Mouse (Mus musculus): ENCODE data around the gene Arg2. TPM values are rescaled to one million over a fixed set of nuclear protein-coding genes. Genes with fewer than 3 reads are reported as not detected.

The Arg2 gene
- polyA plus RNA-seq, 1 experiment from 2014 or later: 2.2 TPM

GRCm38 (mm10) chr12:79134676-79135075, 4.1 kb downstream of the Arg2 start:
- Histone ChIP-seq H3K27me3 (ENCODE audit: control insufficient read depth, insufficient read depth, low read length) (peaks cover 2% of the 10 kb centered on the region; the same call in 1 of the 2 replicates), H3K4me3 (ENCODE audit: low read depth, low read length) (no peak overlapping the region), H3K4me1 (replicated peaks; ENCODE audit: control insufficient read depth, insufficient read depth) (no peaks in the 10 kb centered on the region), H3K4me2 (replicated peaks; ENCODE audit: low read depth) (no peak overlapping the region), H3K9me3 (ENCODE audit: control insufficient read depth, low read length) (no peaks in the 10 kb centered on the region), H3K9ac (ENCODE audit: low read length) (no peak overlapping the region), H3K27ac (replicated peaks) (no peak overlapping the region), H3K36me3 (ENCODE audit: control insufficient read depth, insufficient read depth, low read length) (no peaks in the 10 kb centered on the region)
- no peak for TF ChIP-seq CTCF (IDR thresholded peaks at IDR 0.05; ENCODE audit: low read depth)
- TF ChIP-seq EP300 (optimal IDR thresholded peaks at IDR 0.05): no peak
- 36% methylated on average over 8 of the region's 8 CpGs for WGBS
- DNase-seq (ENCODE audit: low spot score): no peak
- no peak for ATAC-seq (ENCODE audit: low FRiP score, low TSS enrichment)

GRCm38 (mm10) chr12:79135105-79135504, 4.5 kb downstream of the Arg2 start:
- 41% methylated on average over 4 of the region's 4 CpGs for WGBS
- Histone ChIP-seq H3K4me3 (ENCODE audit: low read depth, low read length) (no peak overlapping the region), H3K36me3 (ENCODE audit: control insufficient read depth, insufficient read depth, low read length) (no peaks in the 10 kb centered on the region), H3K9me3 (ENCODE audit: control insufficient read depth, low read length) (no peaks in the 10 kb centered on the region), H3K27me3 (ENCODE audit: control insufficient read depth, insufficient read depth, low read length) (peaks cover 2% of the 10 kb centered on the region; the same call in 1 of the 2 replicates), H3K9ac (ENCODE audit: low read length) (no peak overlapping the region), H3K4me1 (replicated peaks; ENCODE audit: control insufficient read depth, insufficient read depth) (no peaks in the 10 kb centered on the region), H3K4me2 (replicated peaks; ENCODE audit: low read depth) (no peak overlapping the region), H3K27ac (replicated peaks) (no peak overlapping the region)
- DNase-seq (ENCODE audit: low spot score) (no peak), ATAC-seq (ENCODE audit: low FRiP score, low TSS enrichment) (no peak)
- TF ChIP-seq CTCF (IDR thresholded peaks at IDR 0.05; ENCODE audit: low read depth) (no peak), EP300 (optimal IDR thresholded peaks at IDR 0.05) (no peak)

GRCm38 (mm10) chr12:79136949-79137348, 6.4 kb downstream of the Arg2 start:
- Histone ChIP-seq H3K9ac (ENCODE audit: low read length) (no peak overlapping the region), H3K4me2 (replicated peaks; ENCODE audit: low read depth) (no peak overlapping the region), H3K9me3 (ENCODE audit: control insufficient read depth, low read length) (no peaks in the 10 kb centered on the region), H3K4me1 (replicated peaks; ENCODE audit: control insufficient read depth, insufficient read depth) (no peaks in the 10 kb centered on the region), H3K27ac (replicated peaks) (no peak overlapping the region), H3K27me3 (ENCODE audit: control insufficient read depth, insufficient read depth, low read length) (no peaks in the 10 kb centered on the region; the same call in 1 of the 2 replicates), H3K36me3 (ENCODE audit: control insufficient read depth, insufficient read depth, low read length) (no peaks in the 10 kb centered on the region), H3K4me3 (ENCODE audit: low read depth, low read length) (no peak overlapping the region)
- no peak for DNase-seq (ENCODE audit: low spot score)
- TF ChIP-seq EP300 (optimal IDR thresholded peaks at IDR 0.05) (no peak), CTCF (IDR thresholded peaks at IDR 0.05; ENCODE audit: low read depth) (no peak)
- WGBS: 71% methylated on average over 7 of the region's 7 CpGs
- no peak for ATAC-seq (ENCODE audit: low FRiP score, low TSS enrichment)

- H3K4me2 ChIP-seq (replicated peaks; ENCODE audit: low read depth): no peak overlapping the region
- ATAC-seq (ENCODE audit: low FRiP score, low TSS enrichment) (peak; percentile 71; the same call in 1 of the 2 replicates), DNase-seq (ENCODE audit: low spot score) (no peak)
- no peaks in the 10 kb centered on the region for H3K27me3 ChIP-seq (ENCODE audit: control insufficient read depth, insufficient read depth, low read length)
- TF ChIP-seq EP300 (optimal IDR thresholded peaks at IDR 0.05): no peak
- no peak for TF ChIP-seq CTCF (IDR thresholded peaks at IDR 0.05; ENCODE audit: low read depth)
- H3K4me1 ChIP-seq (replicated peaks; ENCODE audit: control insufficient read depth, insufficient read depth): no peaks in the 10 kb centered on the region
- no peaks in the 10 kb centered on the region for H3K9me3 ChIP-seq (ENCODE audit: control insufficient read depth, low read length)
- no peak overlapping the region for H3K27ac ChIP-seq (replicated peaks)
- H3K36me3 ChIP-seq (ENCODE audit: control insufficient read depth, insufficient read depth, low read length): no peaks in the 10 kb centered on the region
- no peak overlapping the region for H3K4me3 ChIP-seq (ENCODE audit: low read depth, low read length)
- H3K9ac ChIP-seq (ENCODE audit: low read length): no peak overlapping the region
These were observed 8.4 kb downstream of the Arg2 start for GRCm38 (mm10) chr12:79138999-79139398.

- no peak overlapping the region for H3K4me3 ChIP-seq (ENCODE audit: low read depth, low read length)
- H3K36me3 ChIP-seq (ENCODE audit: control insufficient read depth, insufficient read depth, low read length): no peaks in the 10 kb centered on the region
- ATAC-seq (ENCODE audit: low FRiP score, low TSS enrichment): peak; percentile 60; the same call in 1 of the 2 replicates
- no peak overlapping the region for H3K4me2 ChIP-seq (replicated peaks; ENCODE audit: low read depth)
- H3K27ac ChIP-seq (replicated peaks): no peak overlapping the region
- H3K9me3 ChIP-seq (ENCODE audit: control insufficient read depth, low read length): no peaks in the 10 kb centered on the region
- 19% methylated on average over 1 of the region's 1 CpGs for WGBS
- no peaks in the 10 kb centered on the region for H3K27me3 ChIP-seq (ENCODE audit: control insufficient read depth, insufficient read depth, low read length)
- H3K4me1 ChIP-seq (replicated peaks; ENCODE audit: control insufficient read depth, insufficient read depth): no peaks in the 10 kb centered on the region
- H3K9ac ChIP-seq (ENCODE audit: low read length): no peak overlapping the region
- TF ChIP-seq EP300 (optimal IDR thresholded peaks at IDR 0.05): no peak
- DNase-seq (ENCODE audit: low spot score): peak; percentile 32
These were observed 8.8 kb downstream of the Arg2 start for GRCm38 (mm10) chr12:79139417-79139816.

- DNase-seq (ENCODE audit: low spot score) (no peak), ATAC-seq (ENCODE audit: low FRiP score, low TSS enrichment) (no peak)
- no peak overlapping the region for H3K9ac ChIP-seq (ENCODE audit: low read length)
- H3K36me3 ChIP-seq (ENCODE audit: control insufficient read depth, insufficient read depth, low read length): no peaks in the 10 kb centered on the region
- no peaks in the 10 kb centered on the region for H3K9me3 ChIP-seq (ENCODE audit: control insufficient read depth, low read length)
- no peak overlapping the region for H3K27ac ChIP-seq (replicated peaks)
- WGBS: 78% methylated on average over 2 of the region's 2 CpGs
- H3K27me3 ChIP-seq (ENCODE audit: control insufficient read depth, insufficient read depth, low read length): no peaks in the 10 kb centered on the region
- no peak overlapping the region for H3K4me2 ChIP-seq (replicated peaks; ENCODE audit: low read depth)
- H3K4me3 ChIP-seq (ENCODE audit: low read depth, low read length): no peak overlapping the region
- TF ChIP-seq EP300 (optimal IDR thresholded peaks at IDR 0.05) (no peak), CTCF (IDR thresholded peaks at IDR 0.05; ENCODE audit: low read depth) (no peak)
- no peaks in the 10 kb centered on the region for H3K4me1 ChIP-seq (replicated peaks; ENCODE audit: control insufficient read depth, insufficient read depth)
These were observed 10.2 kb downstream of the Arg2 start for GRCm38 (mm10) chr12:79140811-79141210.

Data from stomach, postnatal 0 days (tissue).